Mouse (Mus musculus) kidney, embryonic 14.5 days (tissue): ENCODE data around the gene Abca1. TPM values are rescaled to one million over a fixed set of nuclear protein-coding genes. Genes with fewer than 3 reads are reported as not detected.

Experiments used
- ATAC-seq: fragments of 200-750 bp; cut with Nextera tagmentation; 2 replicates; pipeline ENCODE4 v1.8.0; 2017; ENCODE audit warnings: moderate number of reproducible peaks, mild to moderate bottlenecking, moderate TSS enrichment, moderate library complexity; ENCODE audit not compliant: low FRiP score, low TSS enrichment
- H3K27ac ChIP-seq: fragments of 300-500 bp; sonication (generic); 2 replicates; pipeline ENCODE4 v1.5.1; 2014; ENCODE audit warnings: low read depth, mild to moderate bottlenecking, low read length, moderate library complexity, mixed read lengths
- H3K27me3 ChIP-seq: fragments of 300-500 bp; sonication (generic); 2 replicates; pipeline ENCODE4 v1.6.1; 2014; ENCODE audit warnings: mild to moderate bottlenecking, low read length; ENCODE audit not compliant: control insufficient read depth, insufficient read depth
- H3K36me3 ChIP-seq: fragments of 300-500 bp; sonication (generic); 2 replicates; pipeline ENCODE4 v1.6.1; 2014; ENCODE audit warnings: low read length, mixed read lengths; ENCODE audit not compliant: control insufficient read depth, insufficient read depth
- H3K4me1 ChIP-seq: fragments of 300-500 bp; sonication (generic); 2 replicates; pipeline ENCODE4 v1.6.1; 2014; ENCODE audit warnings: low read length, mixed read lengths; ENCODE audit not compliant: control insufficient read depth, insufficient read depth
- H3K4me2 ChIP-seq: fragments of 300-500 bp; sonication (generic); replicated peaks from 2 replicates; pipeline ENCODE4 v1.6.1; 2014; ENCODE audit warnings: low read depth, mild to moderate bottlenecking, low read length
- H3K4me3 ChIP-seq: fragments of 300-500 bp; sonication (generic); 2 replicates; pipeline ENCODE4 v1.5.1; 2014; ENCODE audit warnings: mild to moderate bottlenecking, low read length
- H3K9ac ChIP-seq: fragments of 300-500 bp; sonication (generic); 2 replicates; pipeline ENCODE4 v1.6.1; 2014; ENCODE audit warnings: low read depth, mild to moderate bottlenecking, low read length, moderate library complexity
- H3K9me3 ChIP-seq: fragments of 300-500 bp; sonication (generic); 2 replicates; pipeline ENCODE4 v1.6.1; 2016; ENCODE audit warnings: low read length; ENCODE audit not compliant: control insufficient read depth
- WGBS: fragments of 180-500 bp; shearing (Covaris S2); extraction: QIAGEN DNeasy Blood & Tissue Kit; methylation state at CpG from one replicate; pipeline ENCODE4 v1.1.7; 2014; 5-methylcytosine and 5-hydroxymethylcytosine counted together
- polyA plus RNA-seq: library from polyadenylated mRNA; unstranded; fragments of >200 nt; fragmentation: Nextera tagmentation; extraction: Ambion mirVana; gene quantifications from 2 replicates; pipeline ENCODE4 v1.2.1, GENCODE M21; 2014

The Abca1 gene
- polyA plus RNA-seq, 1 experiment from 2014 or later: 5.6 TPM

GRCm38 (mm10) chr4:53133995-53134394 lies 25.7 kb downstream of the Abca1 start:
- Histone ChIP-seq H3K9me3 (no peaks in the 10 kb centered on the region), H3K27ac (no peak overlapping the region), H3K4me3 (no peak overlapping the region), H3K27me3 (no peaks in the 10 kb centered on the region), H3K9ac (no peak overlapping the region), H3K36me3 (peaks cover 9% of the 10 kb centered on the region; the same call in 1 of the 2 replicates), H3K4me2 (no peak overlapping the region), H3K4me1 (no peaks in the 10 kb centered on the region)
- WGBS: 74% methylated on average over 4 of the region's 4 CpGs
- no peak for ATAC-seq

DNA sequence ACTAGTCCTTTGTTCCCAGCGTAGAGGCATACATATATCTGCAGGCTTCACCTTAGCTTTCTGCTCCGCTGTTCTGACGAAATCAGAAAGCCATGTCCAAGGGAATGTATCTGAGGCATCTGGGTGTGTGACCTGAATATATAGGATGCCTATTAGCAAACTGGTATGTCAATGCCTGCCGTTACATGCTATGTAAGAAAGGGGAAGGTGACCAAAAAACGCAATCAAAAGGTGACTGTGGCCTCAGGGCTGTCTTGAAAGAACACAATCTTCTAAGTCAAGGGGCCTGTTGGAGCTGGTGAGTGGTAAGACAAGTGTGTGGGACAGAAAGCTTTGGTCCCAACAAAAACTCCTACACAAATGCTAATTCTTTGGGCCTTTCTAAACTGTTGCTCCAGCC lies 28.2 kb downstream of the Abca1 start:
- H3K36me3 ChIP-seq: peaks cover 9% of the 10 kb centered on the region; the same call in 1 of the 2 replicates
- WGBS: 86% methylated on average over 5 of the region's 5 CpGs
- no peak overlapping the region for H3K4me3 ChIP-seq
- no peak overlapping the region for H3K4me2 ChIP-seq
- H3K4me1 ChIP-seq: no peaks in the 10 kb centered on the region
- no peaks in the 10 kb centered on the region for H3K9me3 ChIP-seq
- H3K27me3 ChIP-seq: no peaks in the 10 kb centered on the region
- no peak for ATAC-seq
- no peak overlapping the region for H3K27ac ChIP-seq
- H3K9ac ChIP-seq: no peak overlapping the region

- Histone ChIP-seq H3K9me3 (no peaks in the 10 kb centered on the region), H3K4me2 (no peak overlapping the region), H3K4me3 (no peak overlapping the region), H3K4me1 (no peaks in the 10 kb centered on the region), H3K9ac (no peak overlapping the region), H3K36me3 (peaks cover 9% of the 10 kb centered on the region; the same call in 1 of the 2 replicates), H3K27ac (no peak overlapping the region), H3K27me3 (no peaks in the 10 kb centered on the region)
- ATAC-seq: no peak
- 49% methylated on average over 6 of the region's 6 CpGs for WGBS
Observed at GRCm38 (mm10) chr4:53130622-53131517, 28.8 kb downstream of the Abca1 start.

GRCm38 (mm10) chr4:53129716-53130301 lies 29.9 kb downstream of the Abca1 start:
- Histone ChIP-seq H3K9ac (no peak overlapping the region), H3K9me3 (no peaks in the 10 kb centered on the region), H3K27me3 (no peaks in the 10 kb centered on the region), H3K4me3 (no peak overlapping the region), H3K4me2 (no peak overlapping the region), H3K4me1 (no peaks in the 10 kb centered on the region), H3K27ac (no peak overlapping the region), H3K36me3 (peaks cover 9% of the 10 kb centered on the region; the same call in 1 of the 2 replicates)
- ATAC-seq: no peak
- WGBS: 88% methylated on average over 11 of the region's 11 CpGs

GRCm38 (mm10) chr4:53127266-53127665 lies 32.4 kb downstream of the Abca1 start:
- Histone ChIP-seq H3K4me2 (no peak overlapping the region), H3K27me3 (no peaks in the 10 kb centered on the region), H3K36me3 (peaks cover 7% of the 10 kb centered on the region; the same call in 1 of the 2 replicates), H3K9me3 (no peaks in the 10 kb centered on the region), H3K9ac (no peak overlapping the region), H3K4me3 (no peak overlapping the region), H3K4me1 (no peaks in the 10 kb centered on the region), H3K27ac (no peak overlapping the region)
- 92% methylated on average over 5 of the region's 5 CpGs for WGBS
- no peak for ATAC-seq

GRCm38 (mm10) chr4:53126794-53127193 lies 32.9 kb downstream of the Abca1 start:
- Histone ChIP-seq H3K27me3 (no peaks in the 10 kb centered on the region), H3K36me3 (peaks cover 6% of the 10 kb centered on the region; the same call in 1 of the 2 replicates), H3K9ac (no peak overlapping the region), H3K4me1 (no peaks in the 10 kb centered on the region), H3K4me3 (no peak overlapping the region), H3K4me2 (no peak overlapping the region), H3K27ac (no peak overlapping the region), H3K9me3 (no peaks in the 10 kb centered on the region)
- 93% methylated on average over 7 of the region's 7 CpGs for WGBS
- ATAC-seq: no peak

GRCm38 (mm10) chr4:53124837-53125490 lies 34.7 kb downstream of the Abca1 start:
- Histone ChIP-seq H3K9me3 (no peaks in the 10 kb centered on the region), H3K9ac (no peak overlapping the region), H3K4me1 (no peaks in the 10 kb centered on the region), H3K4me2 (no peak overlapping the region), H3K27me3 (no peaks in the 10 kb centered on the region), H3K27ac (no peak overlapping the region), H3K4me3 (no peak overlapping the region), H3K36me3 (no peaks in the 10 kb centered on the region; the same call in 1 of the 2 replicates)
- WGBS: 92% methylated on average over 10 of the region's 10 CpGs
- no peak for ATAC-seq

DNA sequence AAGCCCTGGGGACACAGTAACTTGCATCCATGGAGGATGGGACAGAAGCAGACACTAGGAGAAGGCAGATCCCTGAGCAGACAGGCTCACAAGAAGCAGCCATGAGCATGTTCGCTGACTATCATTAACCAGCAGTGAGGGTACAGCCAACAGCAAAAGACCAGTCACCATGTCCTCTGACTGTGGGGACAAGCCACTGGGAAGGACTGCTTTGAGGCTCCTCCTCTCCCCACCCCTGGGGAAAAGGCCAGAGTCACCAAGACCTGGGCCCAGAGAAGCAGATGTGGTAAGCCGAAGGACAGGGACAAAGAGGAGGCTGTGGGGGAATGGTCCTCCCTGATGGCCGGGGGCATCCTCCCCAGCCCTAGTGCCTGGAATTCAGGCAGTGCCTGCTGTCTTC lies 37.4 kb downstream of the Abca1 start:
- Histone ChIP-seq H3K27me3 (no peaks in the 10 kb centered on the region), H3K9ac (no peak overlapping the region), H3K4me3 (no peak overlapping the region), H3K4me2 (no peak overlapping the region), H3K4me1 (no peaks in the 10 kb centered on the region), H3K36me3 (no peaks in the 10 kb centered on the region), H3K27ac (no peak overlapping the region), H3K9me3 (no peaks in the 10 kb centered on the region)
- no peak for ATAC-seq
- WGBS: 86% methylated on average over 3 of the region's 3 CpGs
